Mouse (Mus musculus): ENCODE results near the gene Nap1l4. TPM values are rescaled to one million over a fixed set of nuclear protein-coding genes. Genes with fewer than 3 reads are reported as not detected.
"Not testable (repeated sequence)": the region's sequence is repeated elsewhere in the genome, so short reads cannot be mapped to it uniquely, and the experiment has no call there.

The Nap1l4 gene
- polyA plus RNA-seq, 1 experiment from 2014 or later, result 363 TPM

DNA sequence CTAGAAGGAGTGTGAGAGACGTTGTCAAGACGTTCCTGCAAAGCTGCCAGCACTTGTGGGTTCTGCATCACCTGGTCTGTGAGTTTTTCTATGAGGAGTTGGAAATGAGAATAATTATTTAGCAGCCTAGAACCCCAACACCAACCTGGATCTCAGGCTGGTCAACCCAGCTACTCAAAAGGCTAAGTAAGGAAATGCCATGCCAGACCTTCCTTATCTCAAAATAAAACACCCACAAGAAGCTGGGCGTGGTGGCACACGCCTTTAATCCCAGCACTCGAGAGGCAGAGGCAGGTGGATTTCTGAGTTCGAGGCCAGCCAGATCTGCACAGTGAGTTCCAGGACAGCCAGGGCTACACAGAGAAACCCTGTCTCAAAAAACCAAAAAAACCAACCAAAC, 10.7 kb downstream of the Nap1l4 start:
- H3K27me3 ChIP-seq (replicated peaks; ENCODE audit: control insufficient read depth, insufficient read depth, low read length); H3K27ac ChIP-seq (ENCODE audit: low read length); H3K4me3 ChIP-seq (replicated peaks; ENCODE audit: low read length); ATAC-seq; H3K9me3 ChIP-seq (ENCODE audit: control insufficient read depth, low read length); H3K4me1 ChIP-seq (replicated peaks; ENCODE audit: control insufficient read depth, insufficient read depth, low read length); H3K9ac ChIP-seq (replicated peaks; ENCODE audit: low read depth, low read length); H3K4me2 ChIP-seq (ENCODE audit: low read length): not testable (repeated sequence)
- WGBS, result 89% methylated on average over 6 of the region's 6 CpGs
- peaks cover 33% of the 10 kb centered on the region for H3K36me3 ChIP-seq (ENCODE audit: control insufficient read depth, insufficient read depth)

DNA sequence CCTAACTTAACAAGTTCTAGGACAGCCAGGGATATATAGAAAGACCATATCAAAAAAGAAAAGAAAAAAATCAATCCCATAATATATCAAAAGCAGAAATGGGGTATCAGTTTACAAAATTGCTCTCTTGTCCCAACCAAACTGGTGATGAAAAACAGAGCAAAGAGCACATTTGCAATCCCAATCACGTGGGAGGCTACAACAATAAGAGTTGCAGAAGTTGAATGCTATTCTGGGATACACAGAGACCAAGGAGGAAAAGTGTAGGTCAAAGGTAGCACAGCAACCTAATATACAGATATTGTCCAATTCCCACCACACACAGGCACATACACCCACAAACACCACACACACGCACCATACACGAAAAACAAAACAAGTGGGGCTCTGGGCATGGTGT, 12.7 kb downstream of the Nap1l4 start:
- Histone ChIP-seq H3K4me2 (ENCODE audit: low read length) (no peak overlapping the region), H3K27me3 (replicated peaks; ENCODE audit: control insufficient read depth, insufficient read depth, low read length) (no peaks in the 10 kb centered on the region), H3K9me3 (ENCODE audit: control insufficient read depth, low read length) (no peaks in the 10 kb centered on the region), H3K4me3 (replicated peaks; ENCODE audit: low read length) (no peak overlapping the region), H3K4me1 (replicated peaks; ENCODE audit: control insufficient read depth, insufficient read depth, low read length) (no peaks in the 10 kb centered on the region), H3K27ac (ENCODE audit: low read length) (no peak overlapping the region), H3K9ac (replicated peaks; ENCODE audit: low read depth, low read length) (no peak overlapping the region), H3K36me3 (ENCODE audit: control insufficient read depth, insufficient read depth) (peaks cover 37% of the 10 kb centered on the region)
- ATAC-seq, result no peak
- WGBS, result 92% methylated on average over 3 of the region's 3 CpGs

DNA sequence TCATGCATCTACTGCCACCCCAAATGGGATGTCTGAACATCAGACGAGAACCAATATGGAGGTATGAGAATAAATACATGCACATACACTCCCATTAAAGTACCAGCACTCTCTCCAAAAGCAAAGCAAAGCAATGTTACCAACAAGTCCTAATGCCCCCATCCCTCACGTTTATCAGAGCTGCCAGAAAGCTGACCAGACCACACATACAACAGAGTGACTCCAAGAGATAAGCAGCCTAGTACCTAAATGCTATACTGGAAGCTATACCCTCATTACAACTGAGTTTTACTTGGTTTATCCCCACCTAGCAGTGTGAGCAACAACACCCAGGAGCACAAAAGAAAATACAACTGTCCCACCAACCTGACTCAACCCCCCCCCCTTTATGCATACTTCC, 15.6 kb downstream of the Nap1l4 start:
- Histone ChIP-seq H3K4me2 (ENCODE audit: low read length) (no peak overlapping the region), H3K4me3 (replicated peaks; ENCODE audit: low read length) (no peak overlapping the region), H3K9me3 (ENCODE audit: control insufficient read depth, low read length) (no peaks in the 10 kb centered on the region), H3K9ac (replicated peaks; ENCODE audit: low read depth, low read length) (no peak overlapping the region), H3K36me3 (ENCODE audit: control insufficient read depth, insufficient read depth) (peaks cover 49% of the 10 kb centered on the region), H3K27me3 (replicated peaks; ENCODE audit: control insufficient read depth, insufficient read depth, low read length) (no peaks in the 10 kb centered on the region), H3K4me1 (replicated peaks; ENCODE audit: control insufficient read depth, insufficient read depth, low read length) (no peaks in the 10 kb centered on the region), H3K27ac (ENCODE audit: low read length) (no peak overlapping the region)
- WGBS, result 89% methylated on average over 2 of the region's 2 CpGs
- no peak for ATAC-seq

DNA sequence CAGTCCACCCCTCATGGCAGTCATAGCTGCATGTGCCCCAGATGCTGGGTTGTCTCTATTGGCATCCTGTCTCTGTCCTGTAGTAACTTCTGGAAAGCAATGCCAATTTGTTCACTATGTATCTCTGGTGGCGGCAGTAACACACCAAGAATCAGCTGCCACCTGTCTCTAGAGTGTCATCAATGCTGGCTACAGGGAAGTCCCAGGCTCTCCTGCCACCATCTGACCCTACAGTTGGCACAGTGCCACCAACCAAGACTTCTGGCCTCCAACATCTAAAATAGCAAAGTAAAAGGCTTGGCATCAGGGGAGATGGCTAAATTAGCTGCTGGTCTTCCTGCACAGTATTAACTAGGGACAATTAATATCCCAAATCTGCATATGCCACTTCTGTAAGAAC, 16.5 kb downstream of the Nap1l4 start:
- no peak overlapping the region for H3K27ac ChIP-seq (ENCODE audit: low read length)
- H3K4me2 ChIP-seq (ENCODE audit: low read length), result no peak overlapping the region
- ATAC-seq, result no peak
- H3K9me3 ChIP-seq (ENCODE audit: control insufficient read depth, low read length), result no peaks in the 10 kb centered on the region
- no peaks in the 10 kb centered on the region for H3K4me1 ChIP-seq (replicated peaks; ENCODE audit: control insufficient read depth, insufficient read depth, low read length)
- H3K4me3 ChIP-seq (replicated peaks; ENCODE audit: low read length), result no peak overlapping the region
- peaks cover 50% of the 10 kb centered on the region for H3K36me3 ChIP-seq (ENCODE audit: control insufficient read depth, insufficient read depth)
- H3K27me3 ChIP-seq (replicated peaks; ENCODE audit: control insufficient read depth, insufficient read depth, low read length), result no peaks in the 10 kb centered on the region
- WGBS, result 88% methylated on average over 1 of the region's 1 CpGs
- no peak overlapping the region for H3K9ac ChIP-seq (replicated peaks; ENCODE audit: low read depth, low read length)

DNA sequence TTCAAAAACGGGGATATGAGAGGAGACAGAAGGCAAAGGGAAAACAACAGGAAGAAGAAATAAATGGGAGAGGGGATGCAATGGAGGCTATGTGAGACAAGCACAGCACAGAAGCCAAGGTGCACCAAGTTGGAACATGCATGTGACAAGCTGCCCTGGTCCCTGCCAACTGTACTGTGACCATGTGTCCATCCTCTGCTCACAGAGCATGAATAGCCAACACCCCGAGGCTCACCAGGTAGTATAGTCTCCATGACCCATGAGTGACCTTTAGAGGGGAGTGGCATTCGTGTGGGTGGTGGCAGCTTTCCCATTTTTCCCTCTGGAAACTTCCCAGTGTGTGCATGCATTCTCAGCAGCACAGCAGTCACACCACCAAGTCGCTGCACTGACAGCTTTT, 29.6 kb downstream of the Nap1l4 start:
- Histone ChIP-seq H3K4me3 (replicated peaks; ENCODE audit: low read length) (no peak overlapping the region), H3K9ac (replicated peaks; ENCODE audit: low read depth, low read length) (no peak overlapping the region), H3K36me3 (ENCODE audit: control insufficient read depth, insufficient read depth) (peaks cover 41% of the 10 kb centered on the region), H3K9me3 (ENCODE audit: control insufficient read depth, low read length) (no peaks in the 10 kb centered on the region), H3K27me3 (replicated peaks; ENCODE audit: control insufficient read depth, insufficient read depth, low read length) (no peaks in the 10 kb centered on the region), H3K4me2 (ENCODE audit: low read length) (no peak overlapping the region), H3K27ac (ENCODE audit: low read length) (no peak overlapping the region), H3K4me1 (replicated peaks; ENCODE audit: control insufficient read depth, insufficient read depth, low read length) (no peaks in the 10 kb centered on the region)
- WGBS, result 90% methylated on average over 4 of the region's 4 CpGs
- ATAC-seq, result no peak

DNA sequence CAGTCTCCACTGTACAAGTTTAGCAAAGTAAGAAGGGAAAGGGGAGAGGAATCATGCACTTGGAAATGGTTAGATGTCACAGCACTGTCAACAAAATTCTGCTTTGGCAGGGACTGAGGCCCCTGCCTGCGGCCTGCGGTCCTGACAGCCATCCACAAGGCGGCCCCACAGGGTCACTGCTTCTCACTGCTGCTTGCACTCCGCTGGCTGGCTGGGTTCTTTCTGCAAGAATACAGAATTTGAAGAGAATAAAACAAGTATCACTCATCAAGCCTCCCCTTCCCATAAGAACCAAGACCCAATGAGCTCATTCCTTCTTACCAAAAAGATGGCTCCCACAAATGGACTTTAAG, 34.5 kb downstream of the Nap1l4 start:
- Histone ChIP-seq H3K27ac (ENCODE audit: low read length) (no peak overlapping the region), H3K4me3 (replicated peaks; ENCODE audit: low read length) (no peak overlapping the region), H3K9ac (replicated peaks; ENCODE audit: low read depth, low read length) (no peak overlapping the region), H3K9me3 (ENCODE audit: control insufficient read depth, low read length) (no peaks in the 10 kb centered on the region), H3K4me1 (replicated peaks; ENCODE audit: control insufficient read depth, insufficient read depth, low read length) (no peaks in the 10 kb centered on the region), H3K27me3 (replicated peaks; ENCODE audit: control insufficient read depth, insufficient read depth, low read length) (no peaks in the 10 kb centered on the region), H3K36me3 (ENCODE audit: control insufficient read depth, insufficient read depth) (peaks cover 24% of the 10 kb centered on the region), H3K4me2 (ENCODE audit: low read length) (no peak overlapping the region)
- no peak for ATAC-seq
- 94% methylated on average over 4 of the region's 4 CpGs for WGBS

DNA sequence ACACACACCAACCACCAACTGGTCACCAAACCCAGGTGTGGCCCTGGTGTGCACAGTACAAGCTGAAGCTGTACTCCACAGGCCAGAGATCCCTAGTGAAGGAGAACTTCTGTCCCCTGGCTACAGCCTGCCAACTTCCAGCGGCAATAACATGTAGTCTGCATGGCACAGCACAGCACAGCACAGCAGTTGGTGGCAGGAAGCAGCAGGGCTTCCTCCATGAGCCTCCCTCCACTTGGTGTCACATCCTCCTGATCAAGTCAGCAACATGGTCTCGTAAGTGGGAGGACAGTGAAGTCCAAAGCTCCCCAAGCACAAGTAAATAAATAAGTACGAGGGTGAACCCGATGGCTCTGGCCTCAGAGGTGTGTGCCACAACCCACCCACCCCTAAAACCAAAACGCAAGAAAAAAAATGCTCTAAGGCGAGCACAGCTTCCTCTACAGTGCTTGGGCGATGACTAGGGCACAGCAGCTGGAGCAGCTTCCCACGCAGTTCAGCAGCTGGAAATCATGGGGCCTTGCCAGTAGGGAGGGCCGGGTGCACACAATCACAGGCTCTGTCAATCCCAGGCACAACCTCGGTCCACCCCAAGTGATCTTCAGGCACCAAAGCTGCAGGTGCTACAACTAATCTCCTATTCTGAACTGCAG, 35.0 kb downstream of the Nap1l4 start:
- ATAC-seq, result no peak
- no peaks in the 10 kb centered on the region for H3K27me3 ChIP-seq (replicated peaks; ENCODE audit: control insufficient read depth, insufficient read depth, low read length)
- peaks cover 20% of the 10 kb centered on the region for H3K36me3 ChIP-seq (ENCODE audit: control insufficient read depth, insufficient read depth)
- H3K9ac ChIP-seq (replicated peaks; ENCODE audit: low read depth, low read length), result no peak overlapping the region
- WGBS, result 91% methylated on average over 10 of the region's 10 CpGs
- no peak overlapping the region for H3K4me3 ChIP-seq (replicated peaks; ENCODE audit: low read length)
- H3K4me1 ChIP-seq (replicated peaks; ENCODE audit: control insufficient read depth, insufficient read depth, low read length), result no peaks in the 10 kb centered on the region
- no peaks in the 10 kb centered on the region for H3K9me3 ChIP-seq (ENCODE audit: control insufficient read depth, low read length)
- no peak overlapping the region for H3K4me2 ChIP-seq (ENCODE audit: low read length)
- H3K27ac ChIP-seq (ENCODE audit: low read length), result no peak overlapping the region

DNA sequence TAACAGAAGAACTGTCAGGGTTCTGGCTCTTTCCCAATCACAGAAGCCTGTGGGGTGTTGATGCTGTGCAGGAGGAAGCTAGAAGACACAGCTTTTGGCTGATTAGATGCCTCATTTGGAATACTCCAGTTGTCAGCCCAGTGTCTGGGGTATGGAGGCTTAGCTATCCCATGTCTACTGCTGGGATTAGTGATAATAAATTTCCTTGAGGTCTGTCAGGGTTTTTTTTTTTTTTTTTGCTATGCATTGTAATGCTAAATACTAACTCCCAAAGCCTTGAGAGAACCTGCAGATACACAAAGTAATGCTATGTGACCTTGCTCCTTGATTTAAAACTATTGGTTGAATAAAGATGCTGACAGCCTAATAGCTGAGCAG, 37.6 kb downstream of the Nap1l4 start:
- no peak overlapping the region for H3K4me2 ChIP-seq (ENCODE audit: low read length)
- no peaks in the 10 kb centered on the region for H3K9me3 ChIP-seq (ENCODE audit: control insufficient read depth, low read length)
- no peaks in the 10 kb centered on the region for H3K27me3 ChIP-seq (replicated peaks; ENCODE audit: control insufficient read depth, insufficient read depth, low read length)
- ATAC-seq, result no peak
- no peak overlapping the region for H3K4me3 ChIP-seq (replicated peaks; ENCODE audit: low read length)
- no peaks in the 10 kb centered on the region for H3K4me1 ChIP-seq (replicated peaks; ENCODE audit: control insufficient read depth, insufficient read depth, low read length)
- no peak overlapping the region for H3K9ac ChIP-seq (replicated peaks; ENCODE audit: low read depth, low read length)
- no peak overlapping the region for H3K27ac ChIP-seq (ENCODE audit: low read length)
- peaks cover 9% of the 10 kb centered on the region; the same call in 1 of the 2 replicates for H3K36me3 ChIP-seq (ENCODE audit: control insufficient read depth, insufficient read depth)

DNA sequence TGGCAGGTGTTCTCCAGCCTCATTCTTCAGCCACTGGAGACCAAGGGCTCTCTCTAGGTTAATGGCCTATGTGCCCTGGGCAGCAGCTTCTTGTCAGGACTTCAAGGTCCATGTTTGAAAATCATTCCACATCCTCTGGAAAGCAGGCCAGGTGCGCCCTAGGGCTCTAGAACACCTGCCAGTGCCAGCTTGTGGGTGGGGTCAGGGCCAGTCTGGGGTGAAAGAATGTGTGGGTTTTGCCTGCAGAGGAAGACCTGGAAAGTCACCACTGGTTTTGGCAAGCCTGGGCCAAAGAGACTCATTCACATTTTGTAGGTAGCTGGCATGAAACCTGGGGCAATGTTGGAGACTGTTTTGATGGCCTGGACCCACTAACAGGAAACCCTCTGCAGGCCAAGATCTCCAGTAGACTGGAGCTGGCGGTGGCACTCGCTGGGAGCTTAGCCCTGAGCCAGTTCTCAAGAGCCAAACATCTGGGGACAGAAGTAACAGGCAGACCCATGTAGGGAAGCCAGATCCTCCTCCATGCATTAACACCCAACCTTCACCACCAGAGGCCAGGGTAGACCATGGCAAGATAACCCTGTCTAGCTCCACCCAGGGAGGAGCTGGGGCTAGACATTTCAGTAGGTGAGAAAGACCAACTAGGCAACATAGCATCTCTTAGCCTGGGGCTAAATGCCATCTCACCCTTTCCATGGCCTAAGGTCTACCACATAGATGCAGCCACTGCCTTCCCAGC, 38.1 kb downstream of the Nap1l4 start:
- Histone ChIP-seq H3K36me3 (ENCODE audit: control insufficient read depth, insufficient read depth) (peaks cover 7% of the 10 kb centered on the region; the same call in 1 of the 2 replicates), H3K9me3 (ENCODE audit: control insufficient read depth, low read length) (no peaks in the 10 kb centered on the region), H3K4me1 (replicated peaks; ENCODE audit: control insufficient read depth, insufficient read depth, low read length) (no peaks in the 10 kb centered on the region), H3K4me3 (replicated peaks; ENCODE audit: low read length) (no peak overlapping the region), H3K27ac (ENCODE audit: low read length) (no peak overlapping the region), H3K9ac (replicated peaks; ENCODE audit: low read depth, low read length) (no peak overlapping the region), H3K4me2 (ENCODE audit: low read length) (no peak overlapping the region), H3K27me3 (replicated peaks; ENCODE audit: control insufficient read depth, insufficient read depth, low read length) (no peaks in the 10 kb centered on the region)
- no peak for ATAC-seq
- WGBS, result 90% methylated on average over 3 of the region's 3 CpGs

Measured in forebrain, embryonic 16.5 days (tissue).